Mouse (Mus musculus): ENCODE measurements at regions not wholly inside any gene's neighbourhood (a gene's known extent, or its start where the extent isn't known, plus 50 kb on each side); places are given as distances from the start of the nearest gene placed in this dataset.

GRCm38 (mm10) chr2:128306693-128307092 lies 180.9 kb downstream of the Bcl2l11 start:
- H3K27ac ChIP-seq (ENCODE audit: low read depth, low read length), result no peak overlapping the region
- no peaks in the 10 kb centered on the region for H3K27me3 ChIP-seq (ENCODE audit: control insufficient read depth, insufficient read depth, low read length)
- no peak overlapping the region for H3K4me2 ChIP-seq (ENCODE audit: low read depth, low read length)
- no peak overlapping the region for H3K4me3 ChIP-seq (ENCODE audit: low read depth, low read length)
- ATAC-seq (ENCODE audit: low read depth), result no peak
- peaks cover 5% of the 10 kb centered on the region; the same call in 1 of the 2 replicates for H3K4me1 ChIP-seq (ENCODE audit: control insufficient read depth, insufficient read depth, low read length)
- 84% methylated on average over 6 of the region's 6 CpGs for WGBS
- H3K9me3 ChIP-seq (ENCODE audit: control insufficient read depth, low read length), result no peaks in the 10 kb centered on the region
- H3K9ac ChIP-seq (replicated peaks; ENCODE audit: low read depth, low read length), result no peak overlapping the region
- no peaks in the 10 kb centered on the region for H3K36me3 ChIP-seq (ENCODE audit: control insufficient read depth, insufficient read depth, low read length)

GRCm38 (mm10) chr2:128309541-128310030 lies 183.7 kb downstream of the Bcl2l11 start:
- 42% methylated on average over 10 of the region's 10 CpGs for WGBS
- H3K27me3 ChIP-seq (ENCODE audit: control insufficient read depth, insufficient read depth, low read length), result no peaks in the 10 kb centered on the region
- ATAC-seq (ENCODE audit: low read depth), result no peak
- no peak overlapping the region for H3K4me3 ChIP-seq (ENCODE audit: low read depth, low read length)
- no peaks in the 10 kb centered on the region for H3K36me3 ChIP-seq (ENCODE audit: control insufficient read depth, insufficient read depth, low read length)
- no peak overlapping the region for H3K27ac ChIP-seq (ENCODE audit: low read depth, low read length)
- H3K9ac ChIP-seq (replicated peaks; ENCODE audit: low read depth, low read length), result no peak overlapping the region
- no peak overlapping the region for H3K4me2 ChIP-seq (ENCODE audit: low read depth, low read length)
- H3K9me3 ChIP-seq (ENCODE audit: control insufficient read depth, low read length), result no peaks in the 10 kb centered on the region
- no peaks in the 10 kb centered on the region for H3K4me1 ChIP-seq (ENCODE audit: control insufficient read depth, insufficient read depth, low read length)

DNA sequence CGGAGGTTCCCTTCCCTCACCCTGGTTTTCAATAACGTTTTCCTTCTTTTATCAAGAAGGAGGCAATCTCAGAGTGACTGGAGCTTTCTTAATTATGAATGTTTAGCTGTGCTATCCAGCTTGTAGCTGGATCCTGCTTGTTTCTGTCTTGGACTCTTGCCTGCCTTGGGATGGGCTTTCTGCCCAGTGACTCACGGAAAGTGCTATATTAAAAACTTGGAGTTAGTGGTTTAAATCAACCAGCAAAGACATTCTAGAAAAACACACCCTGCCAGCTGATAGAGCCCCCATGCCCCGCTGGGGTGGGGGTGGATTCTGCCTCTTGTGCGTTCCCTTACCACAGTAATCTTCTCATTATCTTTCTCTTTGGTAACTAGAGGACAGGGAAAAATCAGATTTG lies 184.2 kb downstream of the Bcl2l11 start:
- ATAC-seq (ENCODE audit: low read depth), result no peak
- no peaks in the 10 kb centered on the region for H3K9me3 ChIP-seq (ENCODE audit: control insufficient read depth, low read length)
- H3K4me3 ChIP-seq (ENCODE audit: low read depth, low read length), result no peak overlapping the region
- no peak overlapping the region for H3K27ac ChIP-seq (ENCODE audit: low read depth, low read length)
- 40% methylated on average over 5 of the region's 5 CpGs for WGBS
- H3K4me2 ChIP-seq (ENCODE audit: low read depth, low read length), result no peak overlapping the region
- H3K36me3 ChIP-seq (ENCODE audit: control insufficient read depth, insufficient read depth, low read length), result no peaks in the 10 kb centered on the region
- H3K9ac ChIP-seq (replicated peaks; ENCODE audit: low read depth, low read length), result no peak overlapping the region
- no peaks in the 10 kb centered on the region for H3K4me1 ChIP-seq (ENCODE audit: control insufficient read depth, insufficient read depth, low read length)
- H3K27me3 ChIP-seq (ENCODE audit: control insufficient read depth, insufficient read depth, low read length), result no peaks in the 10 kb centered on the region

- Histone ChIP-seq H3K4me3 (ENCODE audit: low read depth, low read length) (no peak overlapping the region), H3K36me3 (ENCODE audit: control insufficient read depth, insufficient read depth, low read length) (no peaks in the 10 kb centered on the region), H3K4me2 (ENCODE audit: low read depth, low read length) (peak overlapping the region; percentile 24), H3K9me3 (ENCODE audit: control insufficient read depth, low read length) (no peaks in the 10 kb centered on the region), H3K9ac (replicated peaks; ENCODE audit: low read depth, low read length) (no peak overlapping the region), H3K4me1 (ENCODE audit: control insufficient read depth, insufficient read depth, low read length) (no peaks in the 10 kb centered on the region), H3K27me3 (ENCODE audit: control insufficient read depth, insufficient read depth, low read length) (no peaks in the 10 kb centered on the region), H3K27ac (ENCODE audit: low read depth, low read length) (no peak overlapping the region)
- 1% methylated on average over 14 of the region's 14 CpGs for WGBS
- peak; percentile 54; the same call in 1 of the 2 replicates for ATAC-seq (ENCODE audit: low read depth)
Measured at GRCm38 (mm10) chr2:128312084-128312594, 186.3 kb downstream of the Bcl2l11 start.

DNA sequence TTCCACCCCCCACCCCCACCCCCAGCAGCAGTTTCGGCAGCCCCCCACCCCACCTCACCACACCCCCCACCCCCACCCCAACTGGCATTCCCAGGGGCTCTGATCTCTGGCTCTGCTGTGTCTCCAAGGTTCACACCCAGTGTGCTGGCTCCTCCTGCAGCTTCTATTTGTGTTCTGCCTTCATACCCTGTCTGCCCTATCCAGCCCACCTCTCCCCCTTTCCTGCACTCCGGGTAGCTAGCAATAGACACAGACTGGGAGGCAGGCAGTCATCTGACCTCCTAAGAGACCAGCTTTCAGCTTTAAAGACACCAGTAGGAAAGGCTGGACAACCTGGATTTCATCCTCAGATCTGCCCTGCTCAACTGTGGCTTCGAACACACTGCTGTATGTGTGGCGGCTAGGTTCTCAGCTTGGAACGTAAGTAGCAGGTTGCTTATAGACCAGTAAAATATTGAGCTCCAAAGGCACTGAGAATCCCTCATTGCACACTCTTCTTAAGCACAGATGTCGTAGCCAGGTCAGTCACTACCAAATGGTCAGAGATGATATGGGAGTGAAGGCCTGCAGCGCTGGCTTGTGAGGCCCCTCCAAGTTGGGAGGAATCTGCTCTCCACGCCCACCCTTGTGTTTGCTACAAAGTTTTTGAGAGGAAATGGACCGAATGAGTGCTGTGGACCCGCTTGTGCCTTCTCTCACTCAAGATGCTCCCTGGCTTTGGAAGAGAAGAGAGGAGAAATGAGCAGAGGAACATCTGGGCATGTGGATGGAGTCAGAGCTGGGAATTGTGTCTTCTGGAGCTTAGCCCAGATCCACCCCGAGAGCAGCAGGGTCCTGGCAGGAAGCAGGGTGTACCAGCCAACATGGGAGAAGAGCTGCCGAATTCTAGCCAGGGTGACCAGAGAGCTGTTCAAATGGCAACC lies 187.1 kb downstream of the Bcl2l11 start:
- no peaks in the 10 kb centered on the region for H3K36me3 ChIP-seq (ENCODE audit: control insufficient read depth, insufficient read depth, low read length)
- no peaks in the 10 kb centered on the region for H3K27me3 ChIP-seq (ENCODE audit: control insufficient read depth, insufficient read depth, low read length)
- ATAC-seq (ENCODE audit: low read depth), result peak; percentile 61; the same call in 1 of the 2 replicates
- 45% methylated on average over 12 of the region's 12 CpGs for WGBS
- no peak overlapping the region for H3K4me3 ChIP-seq (ENCODE audit: low read depth, low read length)
- H3K4me1 ChIP-seq (ENCODE audit: control insufficient read depth, insufficient read depth, low read length), result no peaks in the 10 kb centered on the region
- peak overlapping the region; percentile 24 for H3K4me2 ChIP-seq (ENCODE audit: low read depth, low read length)
- no peak overlapping the region for H3K27ac ChIP-seq (ENCODE audit: low read depth, low read length)
- H3K9ac ChIP-seq (replicated peaks; ENCODE audit: low read depth, low read length), result no peak overlapping the region
- H3K9me3 ChIP-seq (ENCODE audit: control insufficient read depth, low read length), result no peaks in the 10 kb centered on the region

- no peak for ATAC-seq (ENCODE audit: low read depth)
- Histone ChIP-seq H3K4me1 (ENCODE audit: control insufficient read depth, insufficient read depth, low read length) (no peaks in the 10 kb centered on the region), H3K4me3 (ENCODE audit: low read depth, low read length) (no peak overlapping the region), H3K36me3 (ENCODE audit: control insufficient read depth, insufficient read depth, low read length) (no peaks in the 10 kb centered on the region), H3K27ac (ENCODE audit: low read depth, low read length) (no peak overlapping the region), H3K27me3 (ENCODE audit: control insufficient read depth, insufficient read depth, low read length) (no peaks in the 10 kb centered on the region), H3K9ac (replicated peaks; ENCODE audit: low read depth, low read length) (no peak overlapping the region), H3K9me3 (ENCODE audit: control insufficient read depth, low read length) (no peaks in the 10 kb centered on the region), H3K4me2 (ENCODE audit: low read depth, low read length) (no peak overlapping the region)
- WGBS, result 36% methylated on average over 2 of the region's 2 CpGs
Measured at GRCm38 (mm10) chr2:128313582-128313918, 187.7 kb downstream of the Bcl2l11 start.

DNA sequence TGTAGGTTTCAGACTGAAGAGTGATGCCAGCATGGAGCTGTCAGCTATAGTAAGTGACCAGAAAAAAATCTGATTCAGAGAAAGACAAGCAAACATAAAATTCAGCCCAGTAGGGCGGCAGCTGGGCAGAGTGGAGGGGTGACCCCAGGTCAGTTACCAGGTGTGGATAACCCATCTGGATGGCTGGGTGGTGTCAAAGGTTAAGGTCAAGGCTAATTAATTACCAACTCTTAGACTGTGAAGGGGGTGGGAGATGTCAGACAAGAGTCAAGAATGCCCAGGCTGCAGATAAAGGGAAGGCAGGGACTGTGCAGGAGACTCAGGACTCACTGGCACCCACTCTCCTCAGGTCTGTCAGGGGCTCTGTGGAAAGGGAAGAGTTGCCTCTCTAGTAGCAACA lies 188.1 kb downstream of the Bcl2l11 start:
- Histone ChIP-seq H3K27ac (ENCODE audit: low read depth, low read length) (no peak overlapping the region), H3K4me1 (ENCODE audit: control insufficient read depth, insufficient read depth, low read length) (no peaks in the 10 kb centered on the region), H3K36me3 (ENCODE audit: control insufficient read depth, insufficient read depth, low read length) (no peaks in the 10 kb centered on the region), H3K27me3 (ENCODE audit: control insufficient read depth, insufficient read depth, low read length) (no peaks in the 10 kb centered on the region), H3K9me3 (ENCODE audit: control insufficient read depth, low read length) (no peaks in the 10 kb centered on the region), H3K4me3 (ENCODE audit: low read depth, low read length) (no peak overlapping the region), H3K4me2 (ENCODE audit: low read depth, low read length) (no peak overlapping the region), H3K9ac (replicated peaks; ENCODE audit: low read depth, low read length) (no peak overlapping the region)
- no peak for ATAC-seq (ENCODE audit: low read depth)
- 41% methylated on average over 1 of the region's 1 CpGs for WGBS

DNA sequence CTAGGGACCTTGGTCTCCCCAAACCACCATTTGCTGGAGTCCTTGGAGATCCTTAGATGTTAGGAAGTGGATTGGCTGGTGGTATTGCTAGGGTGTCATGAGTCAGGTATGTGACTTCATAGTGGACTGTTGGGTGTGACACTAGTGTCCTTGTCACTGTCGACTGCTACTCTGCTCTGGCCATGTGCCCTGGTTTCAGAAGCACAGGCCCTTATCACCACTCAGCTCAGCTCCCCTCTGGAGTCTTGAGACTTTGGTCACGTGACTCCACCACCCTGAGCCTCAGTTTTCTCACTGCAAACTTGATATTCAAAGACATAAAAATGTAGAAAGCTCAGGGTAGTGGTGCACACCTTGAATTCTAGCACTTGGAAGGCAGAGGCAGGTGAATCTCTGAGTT lies 190.7 kb downstream of the Bcl2l11 start:
- WGBS, result 83% methylated on average over 2 of the region's 2 CpGs

DNA sequence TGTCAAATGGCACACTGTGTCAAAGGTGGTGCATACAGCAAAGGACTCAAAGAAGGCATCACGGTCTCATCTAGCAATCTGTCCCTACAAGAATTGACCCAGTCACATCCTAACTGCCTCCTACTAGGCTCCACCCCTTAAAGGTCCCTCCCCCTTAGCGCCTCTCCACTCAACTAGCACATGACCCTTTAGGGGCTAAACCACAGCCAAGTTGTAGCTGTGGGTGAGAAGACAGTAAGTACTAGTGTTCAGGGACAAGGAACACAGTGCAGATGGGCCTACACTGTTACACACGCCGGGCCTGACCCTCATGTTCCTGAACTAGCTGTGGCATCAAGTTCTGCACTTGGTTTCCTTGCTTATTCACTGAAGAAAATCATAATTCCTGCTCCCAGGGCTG lies 192.4 kb downstream of the Bcl2l11 start:
- no peaks in the 10 kb centered on the region for H3K4me1 ChIP-seq (ENCODE audit: control insufficient read depth, insufficient read depth, low read length)
- H3K4me3 ChIP-seq (ENCODE audit: low read depth, low read length), result no peak overlapping the region
- H3K9me3 ChIP-seq (ENCODE audit: control insufficient read depth, low read length), result no peaks in the 10 kb centered on the region
- no peak for ATAC-seq (ENCODE audit: low read depth)
- no peak overlapping the region for H3K4me2 ChIP-seq (ENCODE audit: low read depth, low read length)
- H3K9ac ChIP-seq (replicated peaks; ENCODE audit: low read depth, low read length), result no peak overlapping the region
- 80% methylated on average over 4 of the region's 4 CpGs for WGBS
- H3K27me3 ChIP-seq (ENCODE audit: control insufficient read depth, insufficient read depth, low read length), result no peaks in the 10 kb centered on the region
- H3K27ac ChIP-seq (ENCODE audit: low read depth, low read length), result no peak overlapping the region
- no peaks in the 10 kb centered on the region for H3K36me3 ChIP-seq (ENCODE audit: control insufficient read depth, insufficient read depth, low read length)

More for the DNA sequence above, 190.7 kb downstream of the Bcl2l11 start:
- H3K36me3 ChIP-seq (ENCODE audit: control insufficient read depth, insufficient read depth, low read length), result no peaks in the 10 kb centered on the region
- H3K9me3 ChIP-seq (ENCODE audit: control insufficient read depth, low read length), result no peaks in the 10 kb centered on the region
- no peak overlapping the region for H3K4me2 ChIP-seq (ENCODE audit: low read depth, low read length)
- no peak for ATAC-seq (ENCODE audit: low read depth)
- H3K27me3 ChIP-seq (ENCODE audit: control insufficient read depth, insufficient read depth, low read length), result no peaks in the 10 kb centered on the region
- no peak overlapping the region for H3K9ac ChIP-seq (replicated peaks; ENCODE audit: low read depth, low read length)
- H3K4me1 ChIP-seq (ENCODE audit: control insufficient read depth, insufficient read depth, low read length), result no peaks in the 10 kb centered on the region
- H3K4me3 ChIP-seq (ENCODE audit: low read depth, low read length), result no peak overlapping the region
- no peak overlapping the region for H3K27ac ChIP-seq (ENCODE audit: low read depth, low read length)
